Comparison of ENCODE assay signal across 7 mouse cellular contexts in genomic region chr4:102719535-102719934, GRCm38 (mm10). TPM values are rescaled to one million over a fixed set of nuclear protein-coding genes. Genes with fewer than 3 reads are reported as not detected.
A peak's percentile ranks its signal among the peaks of the same experiment; 100 is the strongest.
DNase-seq lines count a peak whose midpoint lies in the region; ATAC-seq lines count a peak whose summit lies in the region.

No protein-coding gene starts in this region.

- no peaks in the 10 kb centered on the region for H3K9me3 ChIP-seq in kidney, embryonic 16.5 days (ENCODE audit: low read length)
- no peaks in the 10 kb centered on the region for H3K9me3 ChIP-seq in embryonic facial prominence, embryonic 14.5 days (ENCODE audit: control insufficient read depth, low read length)

- WGBS in kidney, embryonic 16.5 days: 8% methylated on average over 1 of the region's 1 CpGs
- 5% methylated on average over 1 of the region's 1 CpGs for WGBS in embryonic facial prominence, embryonic 14.5 days

- no peak overlapping the region for H3K4me3 ChIP-seq in kidney, embryonic 16.5 days (ENCODE audit: low read length)
- no peak overlapping the region for H3K4me3 ChIP-seq in embryonic facial prominence, embryonic 14.5 days (ENCODE audit: low read depth, low read length)

- ATAC-seq in kidney, embryonic 16.5 days (ENCODE audit: low FRiP score, low TSS enrichment): no peak
- no peak for ATAC-seq in embryonic facial prominence, embryonic 14.5 days (ENCODE audit: low read depth)

- no peaks in the 10 kb centered on the region for H3K4me1 ChIP-seq in kidney, embryonic 16.5 days (ENCODE audit: insufficient read depth, low read length)
- no peaks in the 10 kb centered on the region for H3K4me1 ChIP-seq in embryonic facial prominence, embryonic 14.5 days (ENCODE audit: control insufficient read depth, insufficient read depth, low read length)

- H3K27me3 ChIP-seq in kidney, embryonic 16.5 days (ENCODE audit: insufficient read depth, low read length): no peaks in the 10 kb centered on the region
- H3K27me3 ChIP-seq in embryonic facial prominence, embryonic 14.5 days (replicated peaks; ENCODE audit: control insufficient read depth, insufficient read depth, low read length): no peaks in the 10 kb centered on the region

- no peaks in the 10 kb centered on the region for H3K36me3 ChIP-seq in kidney, embryonic 16.5 days (ENCODE audit: insufficient read depth, low read length)
- H3K36me3 ChIP-seq in embryonic facial prominence, embryonic 14.5 days (ENCODE audit: control insufficient read depth, insufficient read depth, low read length): no peaks in the 10 kb centered on the region

- H3K27ac ChIP-seq in kidney, embryonic 16.5 days (ENCODE audit: low read length): no peak overlapping the region
- no peak overlapping the region for H3K27ac ChIP-seq in embryonic facial prominence, embryonic 14.5 days (replicated peaks; ENCODE audit: low read depth, low read length)

- no peak overlapping the region for H3K9ac ChIP-seq in kidney, embryonic 16.5 days (replicated peaks; ENCODE audit: low read length)
- H3K9ac ChIP-seq in embryonic facial prominence, embryonic 14.5 days (ENCODE audit: low read depth, low read length): no peak overlapping the region

- peak; percentile 3 for DNase-seq in kidney, postnatal 14 days
- DNase-seq in A20 (ENCODE audit: low read depth, low spot score) (peak; percentile 5), ES-CJ7 (ENCODE audit: low read depth, low spot score) (peak; percentile 28)
- peak; percentile 50 for DNase-seq in embryonic facial prominence, embryonic 14.5 days (ENCODE audit: low spot score)
- no peak for DNase-seq in spleen, adult 12 weeks (ENCODE audit: low spot score)
- no peak for DNase-seq in urinary bladder, postnatal 14 days (ENCODE audit: low spot score)

- no peak overlapping the region for H3K4me2 ChIP-seq in kidney, embryonic 16.5 days (replicated peaks; ENCODE audit: low read depth, low read length)
- no peak overlapping the region for H3K4me2 ChIP-seq in embryonic facial prominence, embryonic 14.5 days (ENCODE audit: low read depth, low read length)

RNA-seq across cellular contexts. Expression of gene Sgip1, which starts 21.6 kb away (rescaled TPM):
- polyA plus RNA-seq in kidney, embryonic 16.5 days (2015; fragmentation: Nextera tagmentation; extraction: Ambion mirVana): 8.6 and 11.6 TPM in 2 replicates
- polyA plus RNA-seq in embryonic facial prominence, embryonic 14.5 days (2014; fragmentation: Nextera tagmentation; extraction: Ambion mirVana): 4.0 and 6.8 TPM in 2 replicates

Comparison
In these comparisons a context has a peak if more than half of its experiments do, and no peak if none do; other contexts are left out.
1. DNase-seq: peak in kidney, postnatal 14 days (single experiment), A20 (single experiment), ES-CJ7 (single experiment) and embryonic facial prominence, embryonic 14.5 days (single experiment); none in spleen, adult 12 weeks (single experiment) and urinary bladder, postnatal 14 days (single experiment).